Mouse (Mus musculus) right cerebral cortex, adult 2 months (tissue): ENCODE results near the gene Mex3b.

Experiments used
- DNase-seq, 2 experiments: peaks; one replicate each; pipeline ENCODE4 v3.0.0; 2021 to 2022; ENCODE audit warnings: low spot score in 2 of 2

Gene Mex3b

GRCm38 (mm10) chr7:82866486-82867270 lies 455 bp upstream of the Mex3b start:
- DNase-seq = peak; percentile 90 to 93

GRCm38 (mm10) chr7:82868309-82869230 lies 1.4 kb downstream of the Mex3b start:
- DNase-seq = peak in 1 of 2 experiments; percentile 63

GRCm38 (mm10) chr7:82869231-82870147 lies 2.4 kb downstream of the Mex3b start:
- DNase-seq = peak; percentile 38 to 47

- no peak for DNase-seq
Observed at GRCm38 (mm10) chr7:82870148-82870513, 3.0 kb downstream of the Mex3b start.

- DNase-seq = no peak
Observed at GRCm38 (mm10) chr7:82876551-82876950, 9.4 kb downstream of the Mex3b start.

GRCm38 (mm10) chr7:82880016-82880415 lies 12.9 kb downstream of the Mex3b start:
- no peak for DNase-seq

- DNase-seq = no peak
Observed at GRCm38 (mm10) chr7:82880700-82881099, 13.6 kb downstream of the Mex3b start.

- DNase-seq = no peak
Observed at GRCm38 (mm10) chr7:82890317-82890850, 23.3 kb downstream of the Mex3b start.

- no peak for DNase-seq
Observed at GRCm38 (mm10) chr7:82890875-82891515, 23.9 kb downstream of the Mex3b start.

- DNase-seq = no peak
Observed at GRCm38 (mm10) chr7:82894366-82894765, 27.2 kb downstream of the Mex3b start.

GRCm38 (mm10) chr7:82895606-82896005 lies 28.5 kb downstream of the Mex3b start:
- no peak for DNase-seq

- DNase-seq = no peak
Observed at GRCm38 (mm10) chr7:82896750-82897149, 29.6 kb downstream of the Mex3b start.

- DNase-seq = no peak
Observed at GRCm38 (mm10) chr7:82899459-82900297, 32.5 kb downstream of the Mex3b start.

- DNase-seq = no peak
Observed at GRCm38 (mm10) chr7:82903006-82903405, 35.9 kb downstream of the Mex3b start.

GRCm38 (mm10) chr7:82905527-82905926 lies 38.4 kb downstream of the Mex3b start:
- DNase-seq = no peak

GRCm38 (mm10) chr7:82907081-82907480 lies 39.9 kb downstream of the Mex3b start:
- no peak for DNase-seq

GRCm38 (mm10) chr7:82910536-82911384 lies 43.6 kb downstream of the Mex3b start:
- DNase-seq = peak in 1 of 2 experiments; percentile 9

- DNase-seq = no peak
Observed at GRCm38 (mm10) chr7:82911501-82911900, 44.4 kb downstream of the Mex3b start.

GRCm38 (mm10) chr7:82914297-82914696 lies 47.2 kb downstream of the Mex3b start:
- no peak for DNase-seq
